Mouse (Mus musculus): ENCODE data around the gene Gtpbp6.
"Not testable (repeated sequence)": the region's sequence is repeated elsewhere in the genome, so short reads cannot be mapped to it uniquely, and the experiment has no call there.

Gtpbp6 gene

GRCm38 (mm10) chr5:110107581-110108304, at the start of gene Gtpbp6:
TSS of gene Gtpbp6 (minus strand) at chr5:110108197.
- in situ Hi-C loops (cut with MboI): loop anchor here (10.0 kb wide), 1 partner anchor 553 kb away; the partner anchor contains the start of gene Crlf2

GRCm38 (mm10) chr5:110143007-110143406, 35.0 kb upstream of the Gtpbp6 start:
- in situ Hi-C loops (cut with MboI): no loop called here

- in situ Hi-C loops (cut with MboI): no loop called here
Measured at GRCm38 (mm10) chr5:110142309-110142708, 34.3 kb upstream of the Gtpbp6 start.

GRCm38 (mm10) chr5:110140424-110140823, 32.4 kb upstream of the Gtpbp6 start:
- in situ Hi-C loops (cut with MboI): no loop called here

- in situ Hi-C loops (cut with MboI): no loop called here
Measured at GRCm38 (mm10) chr5:110139325-110139724, 31.3 kb upstream of the Gtpbp6 start.

- in situ Hi-C loops (cut with MboI): no loop called here
Measured at GRCm38 (mm10) chr5:110137816-110138215, 29.8 kb upstream of the Gtpbp6 start.

GRCm38 (mm10) chr5:110136087-110136464, 28.1 kb upstream of the Gtpbp6 start:
- in situ Hi-C loops (cut with MboI): no loop called here

- in situ Hi-C loops (cut with MboI): no loop called here
Measured at GRCm38 (mm10) chr5:110135293-110136086, 27.5 kb upstream of the Gtpbp6 start, which contains the start of gene Chfr. TSS of gene Chfr (plus strand) at chr5:110135842.

- in situ Hi-C loops (cut with MboI): not testable (repeated sequence)
Measured at GRCm38 (mm10) chr5:110122380-110122779, 14.4 kb upstream of the Gtpbp6 start.

GRCm38 (mm10) chr5:110109991-110110441, 2.0 kb upstream of the Gtpbp6 start, which contains the start of gene Zfp605:
TSS of gene Zfp605 (plus strand) at chr5:110110092.
- in situ Hi-C loops (cut with MboI): loop anchor here (10.0 kb wide), 1 partner anchor 555 kb away; the partner anchor contains the start of gene Crlf2

GRCm38 (mm10) chr5:110108305-110108628, 270 bp upstream of the Gtpbp6 start:
- in situ Hi-C loops (cut with MboI): loop anchor here (10.0 kb wide), 1 partner anchor 553 kb away; the partner anchor contains the start of gene Crlf2

GRCm38 (mm10) chr5:110106901-110107564, 964 bp downstream of the Gtpbp6 start:
- in situ Hi-C loops (cut with MboI): loop anchor here (10.0 kb wide), 1 partner anchor 552 kb away; the partner anchor contains the start of gene Crlf2

GRCm38 (mm10) chr5:110106140-110106871, 1.7 kb downstream of the Gtpbp6 start:
- in situ Hi-C loops (cut with MboI): loop anchor here (10.0 kb wide), 1 partner anchor 552 kb away; the partner anchor contains the start of gene Crlf2

GRCm38 (mm10) chr5:110104616-110105380, 3.2 kb downstream of the Gtpbp6 start:
- in situ Hi-C loops (cut with MboI): loop anchor here (10.0 kb wide), 1 partner anchor 550 kb away; the partner anchor contains the start of gene Crlf2

GRCm38 (mm10) chr5:110103901-110104615, 3.9 kb downstream of the Gtpbp6 start:
- in situ Hi-C loops (cut with MboI): loop anchor here (10.0 kb wide), 1 partner anchor 549 kb away; the partner anchor contains the start of gene Crlf2

- in situ Hi-C loops (cut with MboI): loop anchor here (10.0 kb wide), 1 partner anchor 548 kb away; the partner anchor contains the start of gene Crlf2
Measured at GRCm38 (mm10) chr5:110102853-110103625, 5.0 kb downstream of the Gtpbp6 start.

- in situ Hi-C loops (cut with MboI): loop anchor here (10.0 kb wide), 1 partner anchor 548 kb away; the partner anchor contains the start of gene Crlf2
Measured at GRCm38 (mm10) chr5:110102429-110102828, 5.6 kb downstream of the Gtpbp6 start.

- in situ Hi-C loops (cut with MboI): loop anchor here (10.0 kb wide), 1 partner anchor 547 kb away; the partner anchor contains the start of gene Crlf2
Measured at GRCm38 (mm10) chr5:110101716-110102347, 6.2 kb downstream of the Gtpbp6 start.
